Mouse (Mus musculus) B cell, adult 2 months (primary cell): ENCODE data around the gene Bud13.
"Not testable (repeated sequence)": the region's sequence is repeated elsewhere in the genome, so short reads cannot be mapped to it uniquely, and the experiment has no call there.

Experiments
- DNase-seq, 2 experiments: peaks; one replicate each; pipeline ENCODE4 v3.0.0; 2022

The Bud13 gene

DNA sequence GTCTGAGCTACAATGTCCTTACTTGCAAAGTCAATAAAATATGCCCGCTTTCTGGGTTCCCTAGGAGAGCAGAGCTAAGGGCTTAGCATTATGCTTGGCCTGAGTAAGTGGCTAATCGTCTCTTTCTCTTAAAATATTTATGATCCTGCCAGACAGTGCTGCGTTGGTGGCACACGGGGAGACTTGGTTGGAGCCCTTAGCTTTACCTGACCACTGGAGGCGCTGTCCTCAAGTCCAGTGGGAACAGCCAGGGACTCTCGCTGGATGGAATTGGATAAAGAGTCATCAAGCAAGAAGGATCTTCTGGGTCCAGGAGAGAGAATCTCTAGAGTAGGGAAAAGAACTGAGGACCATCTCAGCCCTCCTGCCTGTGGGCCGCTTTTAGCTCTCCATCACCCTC lies 26.3 kb downstream of the Bud13 start:
- DNase-seq = no peak

DNA sequence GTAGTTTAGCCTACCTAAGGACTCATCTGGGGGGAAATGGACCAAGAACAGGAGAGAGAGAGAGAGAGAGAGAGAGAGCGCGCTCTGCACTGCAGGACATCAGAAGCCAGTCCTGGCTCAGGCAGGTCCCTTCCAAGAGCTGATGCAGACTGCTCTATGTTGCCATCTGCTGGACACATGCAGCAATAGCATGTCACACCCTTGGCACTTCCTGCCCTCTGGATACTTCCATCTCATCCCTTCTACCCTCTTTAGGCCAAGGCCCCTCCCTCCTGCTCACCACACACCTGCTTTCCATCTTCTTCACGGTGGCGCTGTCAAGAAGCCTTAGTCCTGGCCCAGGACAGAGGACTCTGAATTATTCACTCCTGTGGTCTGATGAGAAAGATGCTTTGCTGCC lies 31.7 kb downstream of the Bud13 start:
- DNase-seq = peak; percentile 69 to 72

- DNase-seq = no peak
Observed at GRCm38 (mm10) chr9:46314921-46315320, 32.1 kb downstream of the Bud13 start.

DNA sequence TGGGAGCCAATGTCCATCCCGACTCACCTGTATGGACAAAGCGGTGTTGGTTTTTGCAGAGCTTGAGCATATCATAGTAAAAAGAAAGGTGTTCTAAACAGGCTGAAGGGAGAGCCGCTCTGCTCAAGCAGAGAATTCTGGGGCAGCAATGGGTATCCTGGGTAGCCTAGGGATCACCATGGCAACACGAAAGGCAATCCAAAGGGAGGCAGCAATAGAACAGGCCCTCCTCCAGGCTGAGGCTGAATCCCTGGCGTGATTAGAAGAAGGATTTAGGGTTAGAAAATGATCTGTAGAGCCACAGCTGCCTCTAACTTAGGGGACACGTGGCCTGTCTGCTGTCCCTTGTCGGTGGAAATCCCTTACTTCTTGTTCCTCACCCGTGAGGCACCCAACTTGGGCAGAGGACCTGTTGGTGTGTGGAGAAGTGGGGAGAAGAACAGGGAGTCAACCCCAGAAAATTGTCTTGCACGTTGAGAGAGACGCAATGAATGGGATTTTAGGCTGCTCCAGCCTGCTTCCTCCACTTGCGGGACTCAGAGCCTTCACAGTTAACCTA lies 33.1 kb downstream of the Bud13 start:
- DNase-seq = no peak

- DNase-seq = no peak
Observed at GRCm38 (mm10) chr9:46316388-46316787, 33.6 kb downstream of the Bud13 start.

DNA sequence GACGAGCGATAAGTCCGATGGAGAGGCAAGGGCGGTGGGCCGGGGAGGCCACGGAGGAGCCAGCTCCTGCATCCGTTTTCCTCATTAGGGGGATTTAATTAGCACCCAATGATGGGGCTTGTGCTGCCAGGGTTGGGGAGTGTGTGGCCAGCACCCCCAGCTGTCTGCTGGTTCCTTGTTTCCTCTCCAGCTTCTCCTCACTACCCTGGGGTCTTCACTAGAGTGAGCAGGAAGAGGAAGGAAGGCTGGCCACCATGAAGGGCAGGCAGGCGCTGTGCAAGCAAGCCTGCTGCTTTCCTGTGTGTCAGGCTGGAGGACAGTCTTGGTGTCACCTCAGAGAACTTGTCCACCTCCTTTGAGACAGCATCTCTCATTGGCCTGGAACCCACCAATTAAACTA lies 34.1 kb downstream of the Bud13 start:
- DNase-seq = no peak

GRCm38 (mm10) chr9:46317957-46318356 lies 35.1 kb downstream of the Bud13 start:
- no peak for DNase-seq

DNA sequence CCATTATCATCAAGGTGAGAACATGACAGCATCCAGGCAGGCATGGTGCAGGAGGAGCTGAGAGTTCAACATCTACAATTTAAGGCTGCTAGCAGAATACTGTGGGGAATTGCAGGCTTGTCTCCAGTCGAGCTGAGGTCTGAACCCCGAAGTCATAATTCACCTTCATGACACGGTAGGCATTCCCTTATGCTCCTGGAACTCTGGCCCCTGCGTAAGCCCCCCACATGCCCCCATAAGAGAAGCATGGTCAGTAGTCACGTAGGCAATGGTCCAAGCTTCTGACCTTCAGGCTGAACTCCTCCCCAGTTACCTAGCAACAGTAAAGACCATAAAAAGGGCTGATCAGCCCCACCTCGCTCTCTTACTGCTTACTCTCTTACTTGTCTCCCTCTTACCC lies 37.1 kb downstream of the Bud13 start, which contains the start of gene 4931429L15Rik:
4931429L15Rik (minus strand) TSS at position 101 of the 400 bp plus-strand sequence.
- DNase-seq = not testable (repeated sequence)

DNA sequence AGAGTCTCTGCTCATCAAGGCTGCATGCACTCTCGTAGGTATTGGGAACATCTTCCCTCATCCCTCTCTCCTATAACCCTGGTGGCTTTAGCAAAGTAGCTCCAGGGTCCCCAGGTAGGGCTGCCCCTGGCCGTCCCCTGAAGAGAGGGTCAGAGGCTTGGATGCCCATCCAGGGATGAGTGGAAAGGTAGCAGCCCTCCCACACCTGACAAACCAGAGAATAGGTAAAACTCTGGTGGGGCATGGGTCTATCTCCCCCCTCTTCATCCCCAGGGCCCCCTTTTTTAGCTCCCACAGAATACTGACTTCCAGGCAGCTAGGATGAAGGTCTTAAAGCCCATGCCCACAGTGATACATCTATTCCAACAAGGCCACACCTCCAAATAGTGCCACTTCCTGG lies 37.7 kb downstream of the Bud13 start:
- DNase-seq = no peak

DNA sequence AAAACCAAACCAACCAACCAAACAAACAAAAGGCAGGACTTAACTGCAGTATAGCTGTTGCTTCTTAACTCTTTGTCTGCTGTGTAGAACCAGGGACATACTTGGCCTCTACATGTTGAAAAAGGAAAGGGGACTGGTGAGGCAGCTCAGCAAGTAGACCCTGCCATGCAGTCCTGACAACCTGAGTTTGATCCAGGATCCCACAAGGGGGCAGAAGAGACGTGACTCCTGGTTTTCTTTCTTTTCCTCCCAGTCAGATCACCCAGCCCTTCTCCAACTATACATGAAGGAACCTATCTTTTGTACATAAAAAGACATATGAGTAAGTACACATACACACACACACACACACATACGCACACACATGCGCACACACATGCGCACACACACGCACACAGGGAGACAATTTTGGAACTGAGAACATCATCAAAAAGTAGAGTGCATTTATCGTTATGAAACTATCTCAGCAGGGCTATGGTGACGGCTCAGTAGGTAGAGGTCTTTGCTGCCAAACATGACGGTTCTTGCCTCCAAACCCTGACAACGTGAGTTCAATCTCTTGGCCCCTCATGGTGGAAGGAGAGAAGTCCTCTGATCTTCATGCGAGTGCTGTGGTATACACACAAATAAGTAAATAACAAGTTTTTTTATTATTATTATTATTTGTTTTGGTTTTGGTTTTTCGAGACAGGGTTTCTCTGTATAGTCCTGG lies 44.0 kb downstream of the Bud13 start:
- no peak for DNase-seq

- no peak for DNase-seq
Observed at GRCm38 (mm10) chr9:46327706-46328571, 45.1 kb downstream of the Bud13 start.

- no peak for DNase-seq
Observed at GRCm38 (mm10) chr9:46328572-46329249, 45.9 kb downstream of the Bud13 start.

GRCm38 (mm10) chr9:46329250-46329648 lies 46.4 kb downstream of the Bud13 start:
- DNase-seq = no peak

- DNase-seq = no peak
Observed at GRCm38 (mm10) chr9:46329801-46330585, 47.2 kb downstream of the Bud13 start.

GRCm38 (mm10) chr9:46330586-46330895 lies 47.7 kb downstream of the Bud13 start:
- DNase-seq = no peak

GRCm38 (mm10) chr9:46331301-46331700 lies 48.5 kb downstream of the Bud13 start:
- no peak for DNase-seq

DNA sequence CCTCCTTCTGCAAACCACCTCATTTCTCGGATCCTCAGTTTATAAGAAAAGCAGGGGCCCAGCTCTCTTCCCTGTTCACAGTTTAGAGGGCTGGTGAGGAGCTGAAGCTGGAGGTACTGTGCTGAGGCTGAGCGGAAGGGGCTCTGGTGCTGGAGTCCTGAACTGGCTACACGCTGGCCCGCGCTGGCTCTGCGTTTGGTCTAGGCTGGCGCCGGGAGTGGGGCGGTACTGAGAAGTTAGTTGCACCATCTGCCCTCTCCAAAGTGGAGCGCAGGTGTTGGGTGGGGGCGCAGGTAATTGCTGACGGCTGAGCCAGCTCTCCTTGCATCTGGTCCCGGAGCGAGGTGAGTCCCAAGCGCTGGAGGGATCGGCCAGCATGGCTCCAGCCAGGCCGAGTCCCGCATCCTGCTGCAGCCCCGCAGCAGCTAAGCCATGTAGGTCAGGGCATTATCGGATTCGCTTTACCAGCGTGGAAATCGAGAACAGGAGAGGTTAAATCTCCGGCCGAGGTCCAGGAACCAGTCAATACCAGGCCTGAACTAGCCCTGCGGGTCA lies 51.7 kb downstream of the Bud13 start:
- no peak for DNase-seq

DNA sequence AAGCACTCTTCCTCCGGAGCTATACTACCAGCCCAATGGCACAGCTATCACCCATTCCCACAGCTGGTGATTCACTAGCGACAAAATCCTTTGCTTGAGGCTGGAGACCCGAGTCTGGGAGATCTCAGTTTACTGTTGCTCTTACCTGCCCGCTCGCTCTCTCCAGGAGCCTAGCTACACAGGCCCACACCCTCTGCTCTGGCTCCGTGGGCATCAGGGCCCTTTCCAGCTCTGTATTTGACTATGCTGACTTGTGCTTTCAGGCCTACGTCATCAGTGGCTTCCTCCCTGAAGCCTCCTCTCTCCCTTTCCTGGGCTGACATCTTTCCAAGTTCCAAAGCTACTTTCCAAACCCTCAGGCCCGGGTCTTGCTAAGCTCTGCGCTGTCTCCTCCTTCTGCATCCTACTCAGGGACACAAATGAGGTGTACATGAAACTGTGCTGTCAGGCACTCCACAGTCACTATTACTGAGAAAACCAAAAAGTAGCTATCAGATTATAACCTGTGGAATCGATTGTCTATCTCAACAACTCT lies 52.7 kb downstream of the Bud13 start:
- no peak for DNase-seq

DNA sequence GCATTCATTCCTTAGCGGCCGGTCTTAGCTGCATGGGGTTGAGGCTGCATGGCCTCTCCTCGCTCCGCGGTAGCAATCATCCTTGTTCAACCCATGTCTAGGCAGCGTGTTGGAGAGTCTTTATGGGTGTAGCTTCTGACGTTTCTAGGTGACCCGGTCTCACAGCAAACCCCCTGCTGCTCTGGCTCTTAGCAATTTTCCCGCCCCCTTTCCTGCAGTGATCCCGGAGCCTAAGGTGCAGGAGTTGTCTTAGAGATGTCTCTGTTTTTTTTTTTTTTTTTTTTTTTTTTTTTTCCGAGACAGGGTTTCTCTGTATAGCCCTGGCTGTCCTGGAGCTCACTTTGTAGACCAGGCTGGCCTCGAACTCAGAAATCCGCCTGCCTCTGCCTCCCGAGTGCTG lies 53.5 kb downstream of the Bud13 start:
- DNase-seq = not testable (repeated sequence)

DNA sequence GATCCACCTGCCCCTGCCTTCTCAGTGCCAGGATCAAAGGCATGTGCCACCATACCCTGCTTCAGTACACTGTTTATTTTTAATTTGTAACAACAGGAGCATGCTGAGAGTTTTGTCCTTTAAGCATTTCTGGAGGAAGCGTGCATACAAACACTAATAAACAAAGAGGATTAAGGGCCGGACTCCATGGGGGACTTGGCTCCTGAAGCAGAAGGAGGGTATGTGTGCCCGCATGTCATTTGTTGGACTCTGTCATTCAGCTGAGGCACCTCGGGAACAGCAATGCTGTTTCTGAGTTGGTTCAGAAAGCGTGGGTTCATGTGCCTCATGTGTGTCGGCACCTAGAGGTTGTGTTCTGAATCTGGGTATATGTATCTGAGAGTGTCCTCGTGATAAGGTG lies 54.5 kb downstream of the Bud13 start:
- no peak for DNase-seq

- no peak for DNase-seq
Observed at GRCm38 (mm10) chr9:46337852-46338291, 55.1 kb downstream of the Bud13 start.

- no peak for DNase-seq
Observed at GRCm38 (mm10) chr9:46338384-46338783, 55.6 kb downstream of the Bud13 start.
